Mouse (Mus musculus) neural tube, embryonic 14.5 days (tissue): ENCODE measurements around the gene Phb. TPM values are rescaled to one million over a fixed set of nuclear protein-coding genes. Genes with fewer than 3 reads are reported as not detected.

Experiments
- ATAC-seq: fragments of 200-750 bp; cut with Nextera tagmentation; 2 replicates; pipeline ENCODE4 v1.8.0; 2017; ENCODE audit warnings: low read depth, mild to moderate bottlenecking, moderate TSS enrichment, moderate library complexity
- H3K27ac ChIP-seq: fragments of 300-500 bp; sonication (generic); 2 replicates; pipeline ENCODE4 v1.5.1; 2014; ENCODE audit warnings: low read depth, mild to moderate bottlenecking, control low read depth, low read length, moderate library complexity, mixed read lengths
- H3K27me3 ChIP-seq: fragments of 300-500 bp; sonication (generic); 2 replicates; pipeline ENCODE4 v1.6.1; 2014; ENCODE audit warnings: low read length; ENCODE audit not compliant: control insufficient read depth, insufficient read depth
- H3K36me3 ChIP-seq: fragments of 300-500 bp; sonication (generic); 2 replicates; pipeline ENCODE4 v1.6.1; 2014; ENCODE audit warnings: low read length, mixed read lengths; ENCODE audit not compliant: control insufficient read depth, insufficient read depth
- H3K4me1 ChIP-seq: fragments of 300-500 bp; sonication (generic); 2 replicates; pipeline ENCODE4 v1.6.1; 2014; ENCODE audit warnings: low read length; ENCODE audit not compliant: control insufficient read depth, insufficient read depth
- H3K4me2 ChIP-seq: fragments of 300-500 bp; sonication (generic); 2 replicates; pipeline ENCODE4 v1.6.1; 2014; ENCODE audit warnings: mild to moderate bottlenecking, low read depth, low read length, control low read depth
- H3K4me3 ChIP-seq: fragments of 300-500 bp; sonication (generic); 2 replicates; pipeline ENCODE4 v1.5.1; 2014; ENCODE audit warnings: low read depth, low read length, control low read depth, mixed read lengths
- H3K9ac ChIP-seq: fragments of 300-500 bp; sonication (generic); replicated peaks from 2 replicates; pipeline ENCODE4 v1.6.1; 2014; ENCODE audit warnings: low read depth, mild to moderate bottlenecking, control low read depth, low read length, mixed read lengths
- H3K9me3 ChIP-seq: fragments of 300-500 bp; sonication (generic); 2 replicates; pipeline ENCODE4 v1.6.1; 2016; ENCODE audit warnings: low read length; ENCODE audit not compliant: control insufficient read depth
- WGBS: fragments of 180-500 bp; shearing (Covaris S2); extraction: QIAGEN DNeasy Blood & Tissue Kit; methylation state at CpG from one replicate; pipeline ENCODE4 v1.1.7; 2014; 5-methylcytosine and 5-hydroxymethylcytosine counted together
- polyA plus RNA-seq: library from polyadenylated mRNA; unstranded; fragments of >200 nt; fragmentation: Nextera tagmentation; extraction: Ambion mirVana; gene quantifications from 2 replicates; pipeline ENCODE4 v1.2.1, GENCODE M21; 2014

Gene Phb
- polyA plus RNA-seq, 1 experiment from 2014 or later: 185 TPM

- WGBS: 39% methylated on average over 6 of the region's 6 CpGs
- Histone ChIP-seq H3K27me3 (no peaks in the 10 kb centered on the region), H3K36me3 (no peaks in the 10 kb centered on the region), H3K4me1 (no peaks in the 10 kb centered on the region), H3K4me3 (no peak overlapping the region), H3K9ac (no peak overlapping the region), H3K4me2 (no peak overlapping the region), H3K27ac (no peak overlapping the region), H3K9me3 (no peaks in the 10 kb centered on the region)
- no peak for ATAC-seq
These were observed 34.3 kb upstream of the Phb start for GRCm38 (mm10) chr11:95632474-95632873.

GRCm38 (mm10) chr11:95633512-95634000 lies 33.2 kb upstream of the Phb start:
- WGBS: 39% methylated on average over 2 of the region's 2 CpGs
- Histone ChIP-seq H3K4me3 (no peak overlapping the region), H3K9me3 (no peaks in the 10 kb centered on the region), H3K4me1 (no peaks in the 10 kb centered on the region), H3K27ac (no peak overlapping the region), H3K4me2 (no peak overlapping the region), H3K36me3 (no peaks in the 10 kb centered on the region), H3K9ac (no peak overlapping the region), H3K27me3 (no peaks in the 10 kb centered on the region)
- ATAC-seq: no peak

DNA sequence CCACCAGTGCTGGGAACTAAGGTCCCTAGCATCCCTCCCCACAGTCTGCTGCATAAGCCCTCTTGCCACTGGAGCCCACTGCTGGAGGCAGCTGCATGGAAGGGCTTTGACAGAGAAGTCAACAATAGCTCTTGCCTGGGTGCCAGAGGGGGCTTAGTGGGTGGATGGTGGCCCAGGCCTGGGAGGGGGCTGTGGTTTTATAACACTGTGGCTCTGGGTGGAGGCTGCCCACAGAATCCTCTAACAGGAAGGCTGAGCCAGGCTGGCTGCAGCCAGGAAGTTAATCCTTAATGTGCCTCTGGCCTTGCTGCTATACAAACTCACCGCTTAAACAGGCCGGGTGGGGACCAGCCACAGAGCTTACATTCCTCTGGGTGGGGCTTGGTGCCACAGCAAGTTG lies 31.7 kb upstream of the Phb start:
- no peaks in the 10 kb centered on the region for H3K36me3 ChIP-seq
- H3K27me3 ChIP-seq: no peaks in the 10 kb centered on the region
- H3K9me3 ChIP-seq: no peaks in the 10 kb centered on the region
- 36% methylated on average over 2 of the region's 2 CpGs for WGBS
- ATAC-seq: no peak
- H3K4me1 ChIP-seq: no peaks in the 10 kb centered on the region
- no peak overlapping the region for H3K4me3 ChIP-seq
- H3K27ac ChIP-seq: no peak overlapping the region
- H3K4me2 ChIP-seq: no peak overlapping the region
- no peak overlapping the region for H3K9ac ChIP-seq

GRCm38 (mm10) chr11:95640751-95641150 lies 26.0 kb upstream of the Phb start:
- no peaks in the 10 kb centered on the region for H3K27me3 ChIP-seq
- 65% methylated on average over 2 of the region's 2 CpGs for WGBS
- H3K4me1 ChIP-seq: peaks cover 10% of the 10 kb centered on the region
- no peak overlapping the region for H3K4me3 ChIP-seq
- no peaks in the 10 kb centered on the region for H3K9me3 ChIP-seq
- H3K9ac ChIP-seq: no peak overlapping the region
- H3K27ac ChIP-seq: no peak overlapping the region
- H3K4me2 ChIP-seq: no peak overlapping the region
- no peak for ATAC-seq
- H3K36me3 ChIP-seq: no peaks in the 10 kb centered on the region

GRCm38 (mm10) chr11:95642534-95643280 lies 24.1 kb upstream of the Phb start:
- H3K4me2 ChIP-seq: no peak overlapping the region
- WGBS: 27% methylated on average over 12 of the region's 12 CpGs

DNA sequence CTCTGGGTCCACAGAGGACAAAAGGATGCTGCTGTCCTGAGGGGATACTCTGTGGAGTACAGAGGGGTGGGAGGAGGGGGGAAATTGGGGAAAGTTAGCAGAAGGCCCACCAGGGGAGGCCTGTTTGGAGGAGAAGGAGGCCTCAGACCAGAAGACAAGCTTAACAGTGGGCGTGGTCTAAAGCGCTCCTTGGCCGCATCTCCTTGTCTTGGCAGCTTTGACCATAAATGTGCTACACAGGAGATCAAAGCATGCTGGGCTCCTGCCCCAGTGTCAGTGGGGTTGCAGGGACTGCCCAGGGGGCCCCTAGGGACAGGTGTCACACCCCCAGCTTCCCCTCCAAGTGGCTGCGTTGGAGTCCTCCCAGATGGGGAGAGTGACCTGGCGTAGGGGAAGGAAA lies 22.9 kb upstream of the Phb start:
- 38% methylated on average over 5 of the region's 5 CpGs for WGBS
- Histone ChIP-seq H3K4me1 (peaks cover 10% of the 10 kb centered on the region), H3K27ac (no peak overlapping the region)

More at GRCm38 (mm10) chr11:95642534-95643280, 24.1 kb upstream of the Phb start:
- Histone ChIP-seq H3K9ac (no peak overlapping the region), H3K4me3 (no peak overlapping the region), H3K27me3 (no peaks in the 10 kb centered on the region), H3K36me3 (no peaks in the 10 kb centered on the region), H3K27ac (no peak overlapping the region), H3K4me1 (peaks cover 10% of the 10 kb centered on the region), H3K9me3 (no peaks in the 10 kb centered on the region)
- no peak for ATAC-seq

GRCm38 (mm10) chr11:95644381-95644780 lies 22.4 kb upstream of the Phb start:
- H3K4me3 ChIP-seq: no peak overlapping the region

More for the DNA sequence above, 22.9 kb upstream of the Phb start:
- no peak for ATAC-seq
- no peaks in the 10 kb centered on the region for H3K9me3 ChIP-seq
- H3K4me3 ChIP-seq: no peak overlapping the region
- H3K4me2 ChIP-seq: no peak overlapping the region
- H3K9ac ChIP-seq: no peak overlapping the region
- no peaks in the 10 kb centered on the region for H3K27me3 ChIP-seq
- no peaks in the 10 kb centered on the region for H3K36me3 ChIP-seq

DNA sequence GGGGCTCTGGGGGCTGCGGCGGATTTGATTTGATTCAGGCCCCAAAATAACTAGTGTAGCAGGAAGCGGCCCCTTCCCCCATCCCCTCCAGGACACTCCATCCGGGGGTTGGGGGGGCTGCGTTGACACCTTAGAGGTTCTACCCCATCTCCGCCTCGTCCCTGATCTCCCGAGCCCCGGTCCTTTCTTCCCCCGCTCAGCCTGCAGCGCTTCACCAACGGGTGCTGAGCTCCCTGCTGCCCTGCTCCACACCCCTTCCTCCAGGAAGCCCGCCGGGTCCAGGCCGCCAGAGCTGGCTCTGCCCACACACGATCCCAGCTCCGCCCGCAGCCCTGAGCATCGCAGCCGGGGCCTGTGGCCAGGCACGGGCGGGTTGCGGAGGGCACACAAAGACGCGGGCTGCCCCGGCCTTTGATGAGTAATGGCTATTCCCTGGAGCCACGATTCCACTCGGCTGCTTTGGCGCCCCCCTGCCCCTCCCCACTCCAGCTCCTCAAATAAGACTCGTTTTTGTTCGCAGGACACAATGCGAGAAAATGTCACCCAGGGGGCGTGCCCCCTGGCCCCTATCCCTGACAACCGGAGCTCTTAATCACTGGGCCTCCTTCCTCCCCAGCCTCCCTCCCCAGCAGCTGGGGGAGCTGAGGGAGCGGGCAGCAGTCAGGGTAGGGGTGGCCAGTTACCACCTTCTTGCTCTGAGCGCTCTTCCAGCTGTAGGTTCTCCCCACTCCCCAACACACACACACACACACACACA lies 21.2 kb upstream of the Phb start:
- Histone ChIP-seq H3K9me3 (no peaks in the 10 kb centered on the region), H3K4me2 (peak overlapping the region; percentile 24; the same call in 1 of the 2 replicates), H3K9ac (no peak overlapping the region), H3K27ac (no peak overlapping the region), H3K4me1 (peaks cover 10% of the 10 kb centered on the region), H3K36me3 (no peaks in the 10 kb centered on the region), H3K4me3 (no peak overlapping the region), H3K27me3 (no peaks in the 10 kb centered on the region)
- no peak for ATAC-seq
- WGBS: 3% methylated on average over 35 of the region's 36 CpGs

More at GRCm38 (mm10) chr11:95644381-95644780, 22.4 kb upstream of the Phb start:
- ATAC-seq: no peak
- Histone ChIP-seq H3K27ac (no peak overlapping the region), H3K27me3 (no peaks in the 10 kb centered on the region), H3K9me3 (no peaks in the 10 kb centered on the region), H3K36me3 (no peaks in the 10 kb centered on the region), H3K4me2 (no peak overlapping the region), H3K4me1 (peaks cover 10% of the 10 kb centered on the region), H3K9ac (no peak overlapping the region)
- 72% methylated on average over 7 of the region's 7 CpGs for WGBS

DNA sequence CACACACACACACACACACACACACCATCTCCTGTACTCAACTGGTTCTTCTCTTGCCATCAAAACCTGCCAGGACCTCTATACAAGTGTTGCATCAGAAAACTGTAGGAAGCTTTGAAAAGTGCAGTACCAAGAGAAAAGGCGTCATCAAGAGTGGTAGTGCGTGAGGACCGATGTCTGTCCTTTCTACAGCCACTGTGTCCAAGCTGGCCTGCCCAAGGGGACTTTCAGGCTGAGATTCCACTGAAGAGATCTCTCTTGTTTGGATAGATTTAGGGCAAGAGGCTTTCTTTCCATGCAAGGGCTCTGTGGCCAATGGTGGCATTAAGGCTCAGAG lies 20.6 kb upstream of the Phb start:
- Histone ChIP-seq H3K4me2 (no peak overlapping the region), H3K9me3 (no peaks in the 10 kb centered on the region), H3K36me3 (no peaks in the 10 kb centered on the region), H3K4me1 (peaks cover 10% of the 10 kb centered on the region), H3K4me3 (no peak overlapping the region), H3K9ac (no peak overlapping the region), H3K27me3 (no peaks in the 10 kb centered on the region), H3K27ac (no peak overlapping the region)
- ATAC-seq: no peak
- WGBS: 40% methylated on average over 3 of the region's 3 CpGs
